Comparison of ENCODE assay signal across 37 mouse cellular contexts in the genomic region with DNA sequence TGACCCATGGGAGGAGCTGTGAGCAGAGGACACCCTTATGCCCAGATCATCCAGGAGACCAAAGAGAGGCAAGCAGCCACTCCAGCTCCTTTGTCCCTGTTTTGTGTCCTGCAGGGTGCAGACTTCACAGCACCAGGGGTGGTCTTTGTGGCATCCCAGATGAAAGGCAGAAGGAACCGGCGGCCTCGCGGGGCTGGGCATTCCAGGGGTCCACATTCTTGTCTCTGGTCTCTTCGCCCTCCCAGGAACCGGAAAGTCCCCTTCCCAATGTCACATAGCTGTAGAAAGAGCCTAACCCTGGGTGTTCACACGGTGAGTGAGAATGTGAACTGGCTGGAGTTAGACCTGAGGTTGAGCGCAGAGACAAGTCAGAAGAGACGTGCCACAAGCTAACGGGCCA. TPM values are rescaled to one million over a fixed set of nuclear protein-coding genes. Genes with fewer than 3 reads are reported as not detected.
"Had no signal": no experiment of that assay in that cellular context is flagged by ENCODE, and none has a peak within 500 bp of the region (broad histone marks: within the 10 kb centered on the region; RNA-seq: fewer than 3 reads in every experiment).

No protein-coding gene starts in this region.

- H3K36me3 ChIP-seq: heart, embryonic 15.5 days; hindbrain, embryonic 13.5 days; hindbrain, embryonic 15.5 days; kidney, embryonic 15.5 days; limb, embryonic 13.5 days; limb, embryonic 15.5 days; liver, embryonic 13.5 days; liver, embryonic 15.5 days had no signal

- H3K27ac ChIP-seq: heart, embryonic 15.5 days; hindbrain, embryonic 13.5 days; hindbrain, embryonic 15.5 days; hindbrain, postnatal 0 days; kidney, embryonic 15.5 days; kidney, postnatal 0 days; limb, embryonic 13.5 days; limb, embryonic 15.5 days; liver, embryonic 13.5 days; liver, embryonic 15.5 days had no signal

- ATAC-seq: hindbrain, postnatal 0 days; intestine, embryonic 16.5 days had no signal

- H3K4me3 ChIP-seq: heart, embryonic 15.5 days; hindbrain, embryonic 13.5 days; hindbrain, embryonic 15.5 days; kidney, embryonic 15.5 days; limb, embryonic 13.5 days; limb, embryonic 15.5 days; liver, embryonic 13.5 days; liver, embryonic 15.5 days had no signal

- H3K4me1 ChIP-seq: heart, embryonic 15.5 days; kidney, embryonic 15.5 days; limb, embryonic 15.5 days; liver, embryonic 13.5 days; liver, embryonic 15.5 days had no signal

- DNase-seq: gastrocnemius, postnatal 14 days; gastrocnemius, postnatal 36 days; heart, adult 11 months; kidney, adult 11 months; kidney, adult 2 months; kidney, adult 9 months; kidney, postnatal 14 days; kidney, postnatal 36 days; layer of hippocampus, adult 9-11 months; layer of hippocampus, postnatal 36 days; left cerebral cortex, postnatal 4 days; liver, embryonic 13.5 days had no signal

- H3K9ac ChIP-seq: heart, embryonic 15.5 days; hindbrain, embryonic 13.5 days; hindbrain, embryonic 15.5 days; kidney, embryonic 15.5 days; limb, embryonic 13.5 days; limb, embryonic 15.5 days; liver, embryonic 13.5 days; liver, embryonic 15.5 days had no signal

- H3K4me2 ChIP-seq: heart, embryonic 15.5 days; hindbrain, embryonic 13.5 days; hindbrain, embryonic 15.5 days; kidney, embryonic 15.5 days; limb, embryonic 13.5 days; limb, embryonic 15.5 days; liver, embryonic 13.5 days; liver, embryonic 15.5 days had no signal

- H3K9me3 ChIP-seq: heart, embryonic 15.5 days; hindbrain, embryonic 13.5 days; hindbrain, embryonic 15.5 days; kidney, embryonic 15.5 days; limb, embryonic 15.5 days; liver, embryonic 13.5 days; liver, embryonic 15.5 days had no signal

- H3K27me3 ChIP-seq: hindbrain, embryonic 15.5 days had no signal

RNA-seq across cellular contexts. Expression of gene Syndig1l, which starts 27.0 kb away (rescaled TPM):
- total RNA-seq: gastrocnemius, adult 8-10 months; gastrocnemius, postnatal 14 days; gastrocnemius, postnatal 36 days; heart, postnatal 25 days; hematopoietic stem cell, adult 5-6 weeks; liver, adult 2 months had no signal
- polyA plus RNA-seq: heart, embryonic 15.5 days; heart, postnatal 0 days; kidney, adult 2 months; kidney, postnatal 0 days; limb, embryonic 11.5 days; limb, embryonic 13.5 days; limb, embryonic 15.5 days; liver, adult 2 months had no signal

RNA-seq across cellular contexts. Expression of gene Vrtn, which starts 30.8 kb away (rescaled TPM):
- total RNA-seq: gastrocnemius, adult 8-10 months; gastrocnemius, postnatal 14 days; gastrocnemius, postnatal 36 days; heart, postnatal 25 days; hindbrain, postnatal 0 days; layer of hippocampus, adult 18-20 months; layer of hippocampus, adult 8-10 months; layer of hippocampus, postnatal 14 days; layer of hippocampus, postnatal 36 days; left cerebral cortex, adult 18-20 months; left cerebral cortex, postnatal 4 days; liver, adult 2 months had no signal
- polyA plus RNA-seq: frontal cortex, adult 2 months; gonadal fat pad, adult 2 months; heart, embryonic 15.5 days; heart, postnatal 0 days; hindbrain, embryonic 11.5 days; hindbrain, embryonic 13.5 days; hindbrain, postnatal 0 days; intestine, embryonic 14.5 days; intestine, embryonic 16.5 days; kidney, adult 2 months; kidney, embryonic 15.5 days; kidney, postnatal 0 days; large intestine, adult 2 months; limb, embryonic 11.5 days; limb, embryonic 15.5 days; liver, adult 2 months; liver, embryonic 13.5 days; liver, embryonic 15.5 days had no signal
